Mouse (Mus musculus) adrenal gland, adult 8-10 months (tissue): Measurements from ENCODE around the gene Uqcc2. TPM values are rescaled to one million over a fixed set of nuclear protein-coding genes. Genes with fewer than 3 reads are reported as not detected.

Experiments used
- DNase-seq: peaks from one replicate; pipeline ENCODE4 v3.0.0; 2022
- microRNA-seq, 2 experiments: library from miRNA; unstranded; fragments of <30 nt; microRNA quantifications; one replicate each; pipeline ENCODE4 v1.2.0; 2022
- total RNA-seq, 4 experiments: library from RNA; stranded (reverse); gene quantifications; 2 replicates each; pipeline ENCODE4 v1.2.4; 2022

The Uqcc2 gene
- total RNA-seq, 4 experiments from 2014 or later, result 252 to 380 (median 304) TPM

DNA sequence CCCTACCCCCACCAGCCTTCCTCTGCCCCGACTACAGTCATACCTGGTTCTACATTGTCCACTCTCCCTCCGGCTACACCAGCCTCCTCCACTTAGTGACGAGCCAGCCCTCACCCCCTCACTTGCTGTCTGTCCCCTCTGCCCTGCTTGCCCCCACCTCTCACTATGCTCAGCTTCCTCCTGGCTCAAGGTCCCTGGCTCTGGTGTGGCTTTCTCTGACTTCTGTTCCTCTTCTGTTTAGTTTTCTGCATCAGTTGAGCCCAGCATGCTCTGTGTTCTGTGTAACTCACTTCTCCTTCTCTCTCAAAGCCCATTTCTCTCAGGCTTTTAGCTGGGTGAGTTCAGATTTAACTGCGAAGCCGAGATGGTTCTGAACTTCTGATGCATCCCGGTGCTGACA is 59.5 kb downstream of the Uqcc2 start:
- no peak for DNase-seq

DNA sequence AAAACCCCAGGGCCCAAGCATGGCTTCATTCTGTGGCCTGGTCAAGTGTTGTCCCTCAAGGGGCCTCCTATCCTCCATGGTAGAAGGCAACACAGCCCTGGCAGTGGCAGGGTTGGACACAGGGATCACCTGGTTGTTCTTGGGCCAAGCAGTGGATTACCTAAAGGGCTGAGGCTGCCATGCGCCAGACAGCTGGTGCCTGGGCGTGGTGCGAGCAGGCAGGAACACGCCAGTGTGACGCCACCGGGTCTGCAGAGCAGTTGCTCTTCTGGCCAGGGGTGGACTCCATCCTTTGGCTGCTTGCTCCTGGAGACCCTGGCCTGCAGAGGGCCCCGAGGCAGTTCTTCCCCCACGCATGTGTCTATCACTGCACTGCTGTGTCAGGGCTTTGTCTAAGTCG is 59.9 kb downstream of the Uqcc2 start:
- DNase-seq, result no peak

- no peak for DNase-seq
These were observed 60.6 kb downstream of the Uqcc2 start for GRCm38 (mm10) chr17:27073126-27073525.

Small RNA genes lying within 50 kb of the gene (microRNA-seq; reads per million reads assigned to microRNA genes)
- 0 to 0.50 reads per million in 2 experiments for gene Mir7677

Other genes with a start within 250 kb of the Uqcc2 start
- 1 to 10 TPM; 1.0 to 3.2 (median 1.6) TPM for gene Kifc5b, start 216.8 kb downstream of the Uqcc2 start, total RNA-seq
- 10 to 100 TPM; 46.9 to 60.1 (median 53.5) TPM for gene Phf1, start 200.9 kb downstream of the Uqcc2 start, total RNA-seq
- gene Cuta, start 194.3 kb downstream of the Uqcc2 start, total RNA-seq, result 100 to 1,000 TPM; 151 to 162 (median 155) TPM
- 10 to 100 TPM; 19.7 to 36.9 (median 26.9) TPM for gene Syngap1, start 192.7 kb downstream of the Uqcc2 start, total RNA-seq
- 10 to 100 TPM in 1 of 4 experiments, 1 to 10 TPM in 3; 6.6 to 10.1 (median 9.0) TPM for gene Zbtb9, start 160.7 kb downstream of the Uqcc2 start, total RNA-seq
- gene Bak1, start 104.9 kb downstream of the Uqcc2 start, total RNA-seq, result 10 to 100 TPM; 30.6 to 34.9 (median 32.4) TPM
- gene Itpr3, start 76.6 kb downstream of the Uqcc2 start, total RNA-seq, result 10 to 100 TPM in 2 of 4 experiments, 1 to 10 TPM in 2; 7.6 to 16.6 (median 11.2) TPM
- 1 to 10 TPM in 3 of 4 experiments, under 1 TPM in 1; 0.49 to 1.8 (median 1.3) TPM for gene Ip6k3, start 33.9 kb upstream of the Uqcc2 start, total RNA-seq
- 10 to 100 TPM; 58.3 to 93.1 (median 76.5) TPM for gene Lemd2, start 70.6 kb upstream of the Uqcc2 start, total RNA-seq